Mouse (Mus musculus): Measurements from ENCODE around the gene Hcfc2. TPM values are rescaled to one million over a fixed set of nuclear protein-coding genes. Genes with fewer than 3 reads are reported as not detected.

Gene Hcfc2
- 10 to 100 TPM; 46.3 to 53.0 TPM for total RNA-seq (2021)

- no peak for DNase-seq (ENCODE audit: extremely low spot score in 1 of 2, low spot score in 1 of 2)
Measured at GRCm38 (mm10) chr10:82695956-82696355, at the start of gene Hcfc2. Gene Hcfc2 (plus strand): TSS chr10:82696160.

GRCm38 (mm10) chr10:82647205-82647811 is 48.7 kb upstream of the Hcfc2 start:
- no peak for DNase-seq (ENCODE audit: extremely low spot score in 1 of 2, low spot score in 1 of 2)

GRCm38 (mm10) chr10:82651221-82651620 is 44.7 kb upstream of the Hcfc2 start:
- no peak for DNase-seq (ENCODE audit: extremely low spot score in 1 of 2, low spot score in 1 of 2)

DNA sequence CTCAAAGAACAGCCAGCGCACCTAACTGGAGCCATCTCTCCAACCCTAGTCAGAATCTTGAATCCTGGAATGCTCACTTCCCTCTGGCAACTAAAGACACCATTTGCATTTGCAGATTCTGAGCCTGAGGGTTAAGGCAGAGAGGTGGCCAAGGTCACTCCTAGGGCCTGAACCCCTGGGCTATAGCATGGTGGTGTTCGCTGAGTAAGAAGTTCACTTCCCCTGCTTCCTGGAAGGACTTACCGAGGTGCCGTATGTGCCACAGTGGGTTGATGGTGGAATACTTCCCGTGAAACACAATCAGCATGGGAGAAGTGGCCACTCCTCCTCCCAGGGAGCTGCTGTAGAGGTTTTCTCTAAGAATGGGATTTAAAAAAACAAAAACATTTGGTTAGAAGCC is 43.3 kb upstream of the Hcfc2 start:
- DNase-seq (ENCODE audit: extremely low spot score in 1 of 2, low spot score in 1 of 2): no peak

DNA sequence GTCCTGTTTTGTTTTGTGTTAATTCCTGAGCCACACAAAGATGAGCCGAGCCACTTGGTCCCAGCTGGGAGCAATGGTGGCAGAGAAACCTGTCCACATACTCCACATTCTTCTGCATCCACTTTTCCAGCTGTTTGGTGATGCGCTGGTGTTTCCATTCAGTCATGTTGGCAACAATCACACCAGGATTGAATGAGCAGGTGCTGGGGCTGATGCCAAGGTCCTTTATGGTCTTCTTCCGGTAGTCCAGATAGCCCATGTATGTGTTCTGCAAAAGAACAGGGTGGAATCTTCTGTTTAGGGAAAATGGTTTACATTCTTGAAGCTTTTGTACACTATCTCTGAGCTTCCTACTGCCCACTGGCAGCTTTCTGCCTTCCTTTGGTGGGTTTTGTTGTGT is 41.4 kb upstream of the Hcfc2 start:
- no peak for DNase-seq (ENCODE audit: extremely low spot score in 1 of 2, low spot score in 1 of 2)

DNA sequence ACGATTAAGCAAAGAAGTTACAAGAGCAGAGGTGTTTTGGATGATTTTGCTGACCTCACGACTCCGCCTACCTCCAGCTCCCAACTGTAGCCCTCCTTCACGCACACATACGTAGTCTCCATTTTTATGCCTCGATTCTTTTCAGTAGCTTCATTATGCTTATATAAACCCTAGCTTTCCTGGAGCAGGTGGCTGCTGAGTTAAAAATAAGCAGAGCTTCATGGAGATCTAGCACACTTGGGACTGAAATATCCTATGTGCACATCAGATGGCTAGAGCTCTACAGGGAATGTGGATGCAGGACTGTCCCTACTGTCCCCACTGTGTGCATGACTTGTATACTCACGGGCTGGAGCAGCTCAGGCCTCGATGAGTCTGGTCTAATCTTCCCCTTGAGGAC is 34.1 kb upstream of the Hcfc2 start:
- DNase-seq (ENCODE audit: extremely low spot score in 1 of 2, low spot score in 1 of 2): no peak

- peak in 1 of 2 experiments; percentile 38 for DNase-seq (ENCODE audit: extremely low spot score in 1 of 2, low spot score in 1 of 2)
Measured at GRCm38 (mm10) chr10:82662267-82662990, 33.5 kb upstream of the Hcfc2 start.

GRCm38 (mm10) chr10:82663289-82663688 is 32.7 kb upstream of the Hcfc2 start:
- DNase-seq (ENCODE audit: extremely low spot score in 1 of 2, low spot score in 1 of 2): no peak

DNA sequence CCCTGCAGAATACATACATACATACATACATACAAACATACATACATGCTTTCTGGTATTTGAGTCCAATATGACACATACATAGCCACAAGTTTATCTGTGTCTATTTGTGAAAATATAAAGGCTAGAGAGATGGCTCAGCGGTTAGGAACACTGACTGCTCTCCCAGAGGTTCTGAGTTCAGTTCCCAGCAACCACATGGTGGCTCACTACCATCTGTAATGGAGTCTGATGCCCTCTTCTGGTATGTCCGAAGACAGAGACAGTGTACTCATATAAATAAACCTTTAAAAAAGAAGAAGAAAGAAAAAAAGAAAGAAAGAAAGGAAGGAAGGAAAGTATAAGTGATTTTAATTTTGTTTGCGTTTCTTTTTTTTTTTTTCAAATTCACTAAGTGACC is 30.0 kb upstream of the Hcfc2 start:
- DNase-seq (ENCODE audit: extremely low spot score in 1 of 2, low spot score in 1 of 2): no peak

GRCm38 (mm10) chr10:82666436-82667234 is 29.3 kb upstream of the Hcfc2 start:
- DNase-seq (ENCODE audit: extremely low spot score in 1 of 2, low spot score in 1 of 2): peak; percentile 69 to 92

GRCm38 (mm10) chr10:82670205-82670604 is 25.8 kb upstream of the Hcfc2 start:
- DNase-seq (ENCODE audit: extremely low spot score in 1 of 2, low spot score in 1 of 2): no peak

DNA sequence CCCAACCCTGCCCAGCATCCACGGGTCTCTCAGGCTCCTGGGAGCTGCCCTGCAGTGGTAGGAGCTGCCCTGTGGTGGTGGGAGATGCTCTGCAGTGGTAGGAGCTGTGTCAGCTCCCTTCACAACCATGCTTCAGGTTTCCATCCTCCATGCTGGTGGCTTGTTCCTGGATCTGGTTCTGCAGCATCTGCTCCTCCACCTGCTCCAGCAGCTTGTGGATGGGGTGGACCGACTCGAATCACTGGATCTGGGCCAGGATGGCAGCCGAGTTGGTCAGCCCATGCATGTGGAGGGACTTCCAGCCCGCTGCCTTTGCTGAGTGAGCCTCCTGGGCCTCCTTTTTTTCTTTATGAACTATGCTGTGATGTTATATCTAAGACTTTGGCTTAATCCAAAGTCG is 19.0 kb upstream of the Hcfc2 start:
- peak in 1 of 2 experiments; percentile 49 for DNase-seq (ENCODE audit: extremely low spot score in 1 of 2, low spot score in 1 of 2)

DNA sequence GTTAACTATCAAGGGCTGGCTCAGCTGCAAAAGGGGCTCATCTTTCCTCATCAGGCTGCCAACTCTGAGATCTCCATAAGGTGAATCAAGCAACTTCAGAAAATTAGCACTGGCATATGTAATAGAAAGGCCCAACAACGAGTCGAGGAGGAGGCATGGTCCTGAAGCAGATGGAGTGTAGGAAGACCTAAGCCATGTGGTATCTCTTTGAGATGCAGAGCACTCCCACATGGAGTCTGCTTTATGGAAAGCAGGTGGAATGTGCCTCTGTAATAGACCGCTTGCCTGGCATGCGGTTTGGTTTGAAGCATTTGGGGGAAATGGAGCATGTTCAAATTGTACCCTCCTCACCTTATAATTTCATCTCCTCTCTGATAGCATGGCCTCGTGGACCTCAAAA is 15.2 kb upstream of the Hcfc2 start:
- no peak for DNase-seq (ENCODE audit: extremely low spot score in 1 of 2, low spot score in 1 of 2)

DNA sequence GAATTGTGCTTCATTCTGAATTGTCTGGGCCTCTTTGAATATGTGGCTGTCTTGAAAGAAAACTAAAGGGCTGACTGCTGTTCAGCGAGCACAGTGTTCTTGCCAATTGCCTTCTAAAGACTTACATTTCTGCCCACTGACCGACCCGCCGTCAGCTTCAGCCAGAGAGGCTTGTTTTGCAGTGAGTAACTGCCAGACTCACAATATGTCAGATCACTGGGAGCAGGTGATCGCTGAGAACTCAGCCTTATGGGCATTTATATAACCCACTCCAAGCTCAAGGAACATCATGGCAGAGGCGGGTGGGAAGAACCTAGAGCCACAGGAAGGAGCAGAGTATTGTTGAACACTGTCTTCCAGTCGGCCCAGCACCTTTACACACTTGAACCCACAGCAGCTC is 14.3 kb upstream of the Hcfc2 start:
- DNase-seq (ENCODE audit: extremely low spot score in 1 of 2, low spot score in 1 of 2): no peak

- DNase-seq (ENCODE audit: extremely low spot score in 1 of 2, low spot score in 1 of 2): no peak
Measured at GRCm38 (mm10) chr10:82685440-82685839, 10.5 kb upstream of the Hcfc2 start.

- DNase-seq (ENCODE audit: extremely low spot score in 1 of 2, low spot score in 1 of 2): peak in 1 of 2 experiments; percentile 37
Measured at GRCm38 (mm10) chr10:82689681-82690211, 6.2 kb upstream of the Hcfc2 start.

GRCm38 (mm10) chr10:82690494-82690893 is 5.5 kb upstream of the Hcfc2 start, which contains the start of gene Glt8d2:
Gene Glt8d2 (minus strand): TSS chr10:82690650.
- DNase-seq (ENCODE audit: extremely low spot score in 1 of 2, low spot score in 1 of 2): peak in 1 of 2 experiments; percentile 36

DNA sequence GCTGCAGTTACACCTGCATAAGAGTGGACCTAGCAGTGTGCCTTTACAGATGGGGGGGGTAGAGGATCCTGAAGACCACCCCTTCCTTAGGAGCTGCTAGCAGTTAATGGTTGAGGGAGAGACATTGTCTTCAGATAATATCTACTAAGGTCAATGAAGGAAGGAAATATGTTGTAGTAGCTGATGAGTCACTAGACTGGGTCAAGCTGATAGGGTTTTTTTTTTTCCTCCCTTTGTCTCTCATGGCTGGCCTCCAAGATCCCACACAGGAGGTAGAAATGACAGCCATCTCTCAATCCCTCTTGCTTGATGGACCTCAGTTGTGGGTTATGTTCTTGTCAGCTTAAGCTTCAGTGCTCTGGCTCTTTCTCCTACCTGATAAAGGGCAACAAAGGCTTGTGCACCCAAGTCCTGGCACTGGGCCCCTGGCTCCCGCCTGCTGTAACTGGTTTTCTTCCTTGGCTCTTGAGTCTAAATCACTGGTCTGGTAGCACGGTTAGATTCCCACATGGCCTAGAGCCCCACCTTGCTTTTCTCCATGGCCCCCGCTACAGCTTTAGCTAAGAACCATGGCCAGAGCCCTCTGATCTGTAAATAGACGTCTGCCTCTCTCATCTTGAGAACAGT is 606 bp downstream of the Hcfc2 start:
- no peak for DNase-seq (ENCODE audit: extremely low spot score in 1 of 2, low spot score in 1 of 2)

DNA sequence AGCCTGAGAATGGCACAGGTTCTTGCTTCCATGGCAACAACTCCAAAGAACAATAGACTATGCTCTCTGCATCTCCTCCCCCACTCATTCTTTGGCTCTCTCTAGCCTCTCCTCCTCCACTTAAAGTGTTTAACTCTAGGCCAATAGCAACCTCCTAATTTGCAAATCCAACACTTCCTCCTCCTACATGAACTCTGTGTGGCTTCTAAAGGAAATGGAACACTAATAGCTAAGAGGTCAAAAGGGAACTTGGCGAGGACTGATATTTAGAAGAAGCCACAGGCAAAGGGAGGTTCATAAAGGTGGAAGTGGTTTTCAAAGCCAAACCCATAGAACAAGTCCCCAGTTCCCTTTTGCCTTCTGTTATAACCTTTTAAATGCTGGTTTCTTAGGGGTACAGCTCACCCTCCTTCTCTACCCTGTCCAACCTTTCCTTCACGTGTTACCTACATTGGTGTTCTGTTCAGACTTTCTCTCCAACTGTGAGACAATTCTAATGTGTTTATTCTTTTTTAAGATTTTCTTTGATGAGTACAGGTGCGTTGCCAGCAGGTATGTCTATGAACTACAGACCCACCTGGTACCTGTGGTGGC is 1.4 kb downstream of the Hcfc2 start:
- no peak for DNase-seq (ENCODE audit: extremely low spot score in 1 of 2, low spot score in 1 of 2)

DNA sequence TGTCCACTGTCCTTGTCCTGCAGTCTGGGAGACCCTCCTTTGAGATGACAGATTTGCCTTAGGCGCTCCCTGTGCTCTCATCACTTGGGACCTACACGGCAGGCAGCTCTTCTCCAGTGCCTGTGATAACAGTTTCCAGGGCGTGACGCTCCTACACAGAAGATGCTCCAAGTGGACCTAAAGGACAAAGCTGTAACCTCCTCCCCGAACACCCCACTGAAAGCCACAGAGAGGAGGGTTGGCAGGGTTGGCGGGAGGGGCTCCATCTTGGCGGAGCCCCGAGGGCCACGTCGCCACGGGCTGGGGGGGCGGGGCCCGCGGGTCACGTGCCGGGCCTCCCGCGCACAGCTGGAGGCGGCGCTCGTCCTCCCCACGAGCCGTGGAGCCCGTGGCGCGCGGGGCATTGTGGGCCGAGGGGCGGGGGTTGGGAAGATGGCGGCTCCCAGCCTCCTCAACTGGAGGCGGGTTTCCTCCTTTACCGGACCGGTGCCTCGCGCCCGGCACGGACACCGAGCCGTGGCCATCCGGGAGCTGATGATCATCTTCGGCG is 2.8 kb downstream of the Hcfc2 start:
- peak; percentile 86 to 87 for DNase-seq (ENCODE audit: extremely low spot score in 1 of 2, low spot score in 1 of 2)
